Mouse (Mus musculus) stomach, embryonic 14.5 days (tissue): ENCODE measurements around the gene Spata5. TPM values are rescaled to one million over a fixed set of nuclear protein-coding genes. Genes with fewer than 3 reads are reported as not detected.

Experiments
- ATAC-seq: fragments of 200-750 bp; cut with Nextera tagmentation; 2 replicates; pipeline ENCODE4 v1.8.0; 2017; ENCODE audit warnings: low read depth, moderate TSS enrichment; ENCODE audit not compliant: insufficient number of reproducible peaks, insufficient read depth, low FRiP score
- H3K27ac ChIP-seq: fragments of 300-500 bp; sonication (generic); 2 replicates; pipeline ENCODE4 v1.5.1; 2014; ENCODE audit warnings: mild to moderate bottlenecking, low read length, moderate library complexity, mixed read lengths
- H3K27me3 ChIP-seq: fragments of 300-500 bp; sonication (generic); 2 replicates; pipeline ENCODE4 v1.6.1; 2014; ENCODE audit warnings: low read length, control low read depth, mixed read lengths; ENCODE audit not compliant: control insufficient read depth, insufficient read depth
- H3K36me3 ChIP-seq: fragments of 300-500 bp; sonication (generic); 2 replicates; pipeline ENCODE4 v1.6.1; 2014; ENCODE audit warnings: mild to moderate bottlenecking, control low read depth, low read length, moderate library complexity, mixed read lengths; ENCODE audit not compliant: control insufficient read depth, insufficient read depth
- H3K4me1 ChIP-seq: fragments of 300-500 bp; sonication (generic); 2 replicates; pipeline ENCODE4 v1.6.1; 2014; ENCODE audit warnings: low read length, control low read depth, mixed read lengths; ENCODE audit not compliant: control insufficient read depth, insufficient read depth
- H3K4me2 ChIP-seq: fragments of 300-500 bp; sonication (generic); replicated peaks from 2 replicates; pipeline ENCODE4 v1.6.1; 2014; ENCODE audit warnings: low read depth, low read length, control low read depth
- H3K4me3 ChIP-seq: fragments of 300-500 bp; sonication (generic); 2 replicates; pipeline ENCODE4 v1.5.1; 2014; ENCODE audit warnings: low read depth, low read length, control low read depth
- H3K9ac ChIP-seq: fragments of 300-500 bp; sonication (generic); replicated peaks from 2 replicates; pipeline ENCODE4 v1.6.1; 2014; ENCODE audit warnings: low read depth, mild to moderate bottlenecking, control low read depth, low read length, moderate library complexity, mixed read lengths
- H3K9me3 ChIP-seq: fragments of 300-500 bp; sonication (generic); 2 replicates; pipeline ENCODE4 v1.6.1; 2016; ENCODE audit warnings: low read depth, low read length, control low read depth; ENCODE audit not compliant: control insufficient read depth
- WGBS: fragments of 180-500 bp; shearing (Covaris S2); extraction: QIAGEN DNeasy Blood & Tissue Kit; methylation state at CpG from one replicate; pipeline ENCODE4 v1.1.7; 2014; 5-methylcytosine and 5-hydroxymethylcytosine counted together
- polyA plus RNA-seq: library from polyadenylated mRNA; unstranded; fragments of >200 nt; fragmentation: Nextera tagmentation; extraction: Ambion mirVana; gene quantifications from 2 replicates; pipeline ENCODE4 v1.2.1, GENCODE M21; 2014

The Spata5 gene
- polyA plus RNA-seq, 1 experiment from 2014 or later, result 40.8 TPM

DNA sequence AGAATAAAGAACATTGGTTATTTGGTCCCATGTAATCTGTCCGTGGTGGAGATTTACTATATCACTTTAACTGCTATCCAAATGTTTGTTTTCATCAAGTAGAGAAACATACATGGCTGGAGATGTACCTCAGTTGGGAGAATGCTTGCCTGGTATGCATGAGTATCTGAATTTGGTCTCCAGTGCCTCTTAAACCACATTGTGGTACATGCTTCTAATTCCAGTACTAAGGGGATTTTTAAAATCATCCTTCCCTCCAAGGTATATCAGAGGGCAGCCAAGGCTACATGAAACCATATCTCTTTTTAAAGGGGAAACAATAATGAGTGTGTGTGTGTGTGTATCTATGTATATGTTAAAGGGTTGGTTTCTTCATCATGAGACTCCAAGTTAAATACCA is 60.1 kb downstream of the Spata5 start:
- H3K9ac ChIP-seq, result no peak overlapping the region
- 79% methylated on average over 1 of the region's 1 CpGs for WGBS
- H3K36me3 ChIP-seq, result peaks cover 3% of the 10 kb centered on the region; the same call in 1 of the 2 replicates
- H3K4me2 ChIP-seq, result no peak overlapping the region
- no peaks in the 10 kb centered on the region for H3K4me1 ChIP-seq
- H3K9me3 ChIP-seq, result no peaks in the 10 kb centered on the region
- no peak overlapping the region for H3K27ac ChIP-seq
- H3K27me3 ChIP-seq, result no peaks in the 10 kb centered on the region
- ATAC-seq, result no peak
- no peak overlapping the region for H3K4me3 ChIP-seq

GRCm38 (mm10) chr3:37481295-37481694 is 61.6 kb downstream of the Spata5 start:
- 91% methylated on average over 31 of the region's 31 CpGs for WGBS
- H3K4me3 ChIP-seq, result no peak overlapping the region

DNA sequence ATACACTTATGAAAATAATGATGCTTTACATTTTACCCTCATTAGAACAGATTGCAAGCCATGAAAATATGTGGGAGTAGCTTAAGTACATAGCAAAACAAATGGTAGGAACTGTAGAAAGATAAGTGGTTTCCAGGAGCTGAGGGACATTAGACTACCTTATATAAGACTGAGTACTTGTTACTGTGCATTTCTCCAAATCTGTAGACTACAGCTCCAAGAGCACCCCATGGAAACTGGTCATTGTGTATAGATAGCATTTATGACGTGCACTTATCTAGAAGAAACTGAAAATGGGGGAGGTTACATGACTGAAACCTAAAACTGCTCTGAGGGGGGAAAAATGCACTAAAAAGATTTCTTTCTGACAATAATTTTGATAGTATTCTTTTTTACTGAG is 63.0 kb downstream of the Spata5 start:
- no peaks in the 10 kb centered on the region for H3K9me3 ChIP-seq
- H3K4me2 ChIP-seq, result no peak overlapping the region
- WGBS, result 74% methylated on average over 1 of the region's 1 CpGs
- H3K4me3 ChIP-seq, result no peak overlapping the region
- H3K27me3 ChIP-seq, result no peaks in the 10 kb centered on the region
- no peak overlapping the region for H3K27ac ChIP-seq
- no peak for ATAC-seq
- peaks cover 3% of the 10 kb centered on the region; the same call in 1 of the 2 replicates for H3K36me3 ChIP-seq
- no peak overlapping the region for H3K9ac ChIP-seq
- H3K4me1 ChIP-seq, result no peaks in the 10 kb centered on the region

More at GRCm38 (mm10) chr3:37481295-37481694, 61.6 kb downstream of the Spata5 start:
- Histone ChIP-seq H3K36me3 (peaks cover 3% of the 10 kb centered on the region; the same call in 1 of the 2 replicates), H3K4me1 (no peaks in the 10 kb centered on the region), H3K9ac (no peak overlapping the region), H3K4me2 (no peak overlapping the region), H3K9me3 (no peaks in the 10 kb centered on the region), H3K27me3 (no peaks in the 10 kb centered on the region), H3K27ac (no peak overlapping the region)
- no peak for ATAC-seq

DNA sequence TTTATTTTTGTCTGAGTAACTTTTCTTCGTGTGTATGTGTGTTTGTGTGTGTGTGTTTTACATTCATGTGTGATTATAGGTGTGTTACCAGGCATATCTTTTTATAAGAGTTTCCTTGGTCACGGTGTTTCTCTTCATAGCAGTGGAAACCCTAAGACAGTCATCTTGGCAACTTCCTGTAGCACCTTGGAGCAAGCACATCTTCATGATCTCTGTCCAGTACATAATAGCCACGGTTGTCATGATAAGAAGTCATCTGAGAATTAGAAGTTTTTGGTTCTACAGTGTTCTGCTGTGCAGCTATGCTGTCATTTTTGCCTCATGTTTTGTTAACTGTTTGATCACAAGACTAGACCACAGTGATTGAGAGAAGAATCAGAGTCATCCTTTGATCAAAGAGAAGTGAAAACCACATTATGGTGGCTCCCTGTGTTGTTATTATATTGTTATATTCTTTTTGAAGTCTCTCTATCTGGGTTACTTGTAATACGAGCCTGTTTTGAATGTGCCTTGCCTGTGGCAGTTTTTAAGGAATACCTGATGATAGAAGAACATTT is 64.1 kb downstream of the Spata5 start:
- Histone ChIP-seq H3K9me3 (no peaks in the 10 kb centered on the region), H3K4me3 (no peak overlapping the region), H3K9ac (no peak overlapping the region), H3K4me1 (no peaks in the 10 kb centered on the region), H3K27ac (no peak overlapping the region), H3K36me3 (peaks cover 3% of the 10 kb centered on the region; the same call in 1 of the 2 replicates), H3K27me3 (no peaks in the 10 kb centered on the region), H3K4me2 (no peak overlapping the region)
- ATAC-seq, result no peak
- 83% methylated on average over 4 of the region's 4 CpGs for WGBS

- ATAC-seq, result no peak
- Histone ChIP-seq H3K36me3 (no peaks in the 10 kb centered on the region), H3K27ac (no peak overlapping the region), H3K4me2 (no peak overlapping the region), H3K9me3 (no peaks in the 10 kb centered on the region), H3K27me3 (no peaks in the 10 kb centered on the region), H3K4me1 (no peaks in the 10 kb centered on the region), H3K9ac (no peak overlapping the region), H3K4me3 (no peak overlapping the region)
- 65% methylated on average over 2 of the region's 2 CpGs for WGBS
Observed at GRCm38 (mm10) chr3:37487639-37488038, 67.9 kb downstream of the Spata5 start.

DNA sequence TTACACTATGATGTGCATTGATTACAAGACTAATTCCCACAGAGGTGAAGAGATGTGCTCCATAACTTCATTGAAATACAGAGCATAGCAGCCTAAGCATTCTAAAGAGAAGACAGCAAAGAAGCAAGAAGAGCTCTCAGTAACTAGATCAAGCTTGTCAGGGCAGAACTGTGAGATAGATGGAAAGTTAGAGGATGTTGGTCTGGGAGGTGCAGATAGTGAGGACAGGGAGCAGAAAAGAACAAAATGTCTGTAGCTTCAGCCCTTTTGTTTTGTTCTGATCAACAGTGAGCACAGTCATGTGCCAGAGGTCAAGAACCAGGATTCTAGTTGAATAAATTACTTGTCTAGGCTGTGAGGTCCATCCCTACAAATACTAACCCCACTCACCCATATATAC is 68.5 kb downstream of the Spata5 start:
- Histone ChIP-seq H3K36me3 (no peaks in the 10 kb centered on the region), H3K9me3 (no peaks in the 10 kb centered on the region), H3K4me2 (no peak overlapping the region), H3K4me1 (no peaks in the 10 kb centered on the region), H3K27ac (no peak overlapping the region), H3K9ac (no peak overlapping the region), H3K27me3 (no peaks in the 10 kb centered on the region), H3K4me3 (no peak overlapping the region)
- ATAC-seq, result no peak

DNA sequence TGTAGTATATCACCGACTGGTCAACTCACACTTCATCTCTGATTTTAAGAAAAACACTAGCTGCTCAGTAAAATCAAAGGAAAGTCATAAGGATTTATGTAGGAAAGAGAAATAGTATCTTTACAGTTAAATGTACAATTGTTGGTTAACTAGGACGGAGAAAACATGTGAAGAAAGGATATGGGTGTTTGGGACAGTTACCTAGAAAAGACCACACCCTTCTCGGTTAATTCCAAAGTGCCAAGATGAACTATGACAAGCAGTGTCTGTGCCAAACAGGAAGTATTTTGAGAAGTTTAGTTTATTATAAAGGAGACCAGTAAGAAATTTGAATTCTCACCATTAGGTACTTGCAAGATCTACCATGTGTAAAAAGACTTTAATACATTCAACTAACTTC is 70.3 kb downstream of the Spata5 start:
- H3K4me1 ChIP-seq, result no peaks in the 10 kb centered on the region
- 89% methylated on average over 3 of the region's 3 CpGs for WGBS
- ATAC-seq, result no peak
- H3K9ac ChIP-seq, result no peak overlapping the region
- H3K27me3 ChIP-seq, result no peaks in the 10 kb centered on the region
- no peak overlapping the region for H3K27ac ChIP-seq
- no peaks in the 10 kb centered on the region for H3K9me3 ChIP-seq
- H3K4me2 ChIP-seq, result no peak overlapping the region
- no peaks in the 10 kb centered on the region for H3K36me3 ChIP-seq
- H3K4me3 ChIP-seq, result no peak overlapping the region

- Histone ChIP-seq H3K27me3 (no peaks in the 10 kb centered on the region), H3K4me1 (no peaks in the 10 kb centered on the region), H3K4me2 (no peak overlapping the region), H3K36me3 (no peaks in the 10 kb centered on the region), H3K9me3 (no peaks in the 10 kb centered on the region), H3K9ac (no peak overlapping the region), H3K27ac (no peak overlapping the region), H3K4me3 (no peak overlapping the region)
- 82% methylated on average over 1 of the region's 1 CpGs for WGBS
- no peak for ATAC-seq
Observed at GRCm38 (mm10) chr3:37500939-37501338, 81.2 kb downstream of the Spata5 start.

GRCm38 (mm10) chr3:37502552-37502951 is 82.9 kb downstream of the Spata5 start:
- no peak for ATAC-seq
- Histone ChIP-seq H3K4me2 (no peak overlapping the region), H3K27me3 (no peaks in the 10 kb centered on the region), H3K36me3 (no peaks in the 10 kb centered on the region), H3K9me3 (no peaks in the 10 kb centered on the region), H3K4me3 (no peak overlapping the region), H3K4me1 (no peaks in the 10 kb centered on the region), H3K27ac (no peak overlapping the region), H3K9ac (no peak overlapping the region)
- WGBS, result 60% methylated on average over 2 of the region's 2 CpGs
